Mouse (Mus musculus) intestine, embryonic 15.5 days (tissue): ENCODE measurements around the gene Uck1. TPM values are rescaled to one million over a fixed set of nuclear protein-coding genes. Genes with fewer than 3 reads are reported as not detected.

ENCODE experiments used
- ATAC-seq: fragments of 200-750 bp; cut with Nextera tagmentation; 2 replicates; pipeline ENCODE4 v1.8.0; 2017; ENCODE audit warnings: moderate TSS enrichment, moderate library complexity
- H3K27ac ChIP-seq: fragments of 300-500 bp; sonication (generic); 2 replicates; pipeline ENCODE4 v1.5.1; 2015; ENCODE audit warnings: mild to moderate bottlenecking, inconsistent platforms
- H3K27me3 ChIP-seq: fragments of 300-500 bp; sonication (generic); replicated peaks from 2 replicates; pipeline ENCODE4 v1.6.1; 2015; ENCODE audit warnings: inconsistent platforms
- H3K36me3 ChIP-seq: fragments of 300-500 bp; sonication (generic); 2 replicates; pipeline ENCODE4 v1.6.1; 2015; ENCODE audit warnings: inconsistent platforms
- H3K4me1 ChIP-seq: fragments of 300-500 bp; sonication (generic); replicated peaks from 2 replicates; pipeline ENCODE4 v1.6.1; 2015; ENCODE audit warnings: inconsistent platforms
- H3K4me2 ChIP-seq: fragments of 300-500 bp; sonication (generic); replicated peaks from 2 replicates; pipeline ENCODE4 v1.6.1; 2015; ENCODE audit warnings: mild to moderate bottlenecking, inconsistent platforms
- H3K4me3 ChIP-seq: fragments of 300-500 bp; sonication (generic); replicated peaks from 2 replicates; pipeline ENCODE4 v1.5.1; 2015; ENCODE audit warnings: inconsistent platforms
- H3K9ac ChIP-seq: fragments of 300-500 bp; sonication (generic); 2 replicates; pipeline ENCODE4 v1.6.1; 2015; ENCODE audit warnings: inconsistent platforms
- H3K9me3 ChIP-seq: fragments of 300-500 bp; sonication (generic); 2 replicates; pipeline ENCODE4 v1.6.1; 2016; ENCODE audit warnings: inconsistent platforms
- WGBS: fragments of 180-500 bp; shearing (Covaris S2); methylation state at CpG from one replicate; pipeline ENCODE4 v1.1.7; 2015; 5-methylcytosine and 5-hydroxymethylcytosine counted together
- polyA plus RNA-seq: library from polyadenylated mRNA; unstranded; fragments of >200 nt; fragmentation: Nextera tagmentation; extraction: Ambion mirVana; gene quantifications from 2 replicates; pipeline ENCODE4 v1.2.1, GENCODE M21; 2015

Gene Uck1
- polyA plus RNA-seq, 1 experiment from 2014 or later: 64.7 TPM

DNA sequence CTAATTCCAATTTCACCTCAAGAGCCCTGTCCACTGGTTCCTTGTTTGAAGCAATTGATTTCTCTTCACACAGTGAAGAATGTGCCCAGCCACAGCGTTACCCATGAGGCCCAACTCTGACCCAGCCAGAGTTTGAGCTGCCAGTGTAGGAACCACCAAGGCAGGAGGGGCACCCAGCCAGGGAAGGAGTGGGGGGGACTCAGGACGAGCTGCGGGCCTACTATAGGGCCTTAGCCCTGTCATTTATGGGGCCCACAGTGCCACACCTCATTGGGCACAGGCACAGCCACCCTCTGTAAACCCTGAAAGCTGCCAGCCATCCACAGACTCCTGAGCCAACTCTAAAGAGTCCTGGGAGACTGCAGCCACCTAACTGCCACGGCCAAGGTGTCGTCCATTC lies 5.4 kb downstream of the Uck1 start:
- Histone ChIP-seq H3K4me3 (no peak overlapping the region), H3K4me1 (peaks cover 11% of the 10 kb centered on the region), H3K27ac (no peak overlapping the region), H3K9me3 (no peaks in the 10 kb centered on the region), H3K9ac (no peak overlapping the region), H3K36me3 (peaks cover 48% of the 10 kb centered on the region), H3K4me2 (no peak overlapping the region), H3K27me3 (no peaks in the 10 kb centered on the region)
- WGBS: 68% methylated on average over 5 of the region's 5 CpGs
- no peak for ATAC-seq

DNA sequence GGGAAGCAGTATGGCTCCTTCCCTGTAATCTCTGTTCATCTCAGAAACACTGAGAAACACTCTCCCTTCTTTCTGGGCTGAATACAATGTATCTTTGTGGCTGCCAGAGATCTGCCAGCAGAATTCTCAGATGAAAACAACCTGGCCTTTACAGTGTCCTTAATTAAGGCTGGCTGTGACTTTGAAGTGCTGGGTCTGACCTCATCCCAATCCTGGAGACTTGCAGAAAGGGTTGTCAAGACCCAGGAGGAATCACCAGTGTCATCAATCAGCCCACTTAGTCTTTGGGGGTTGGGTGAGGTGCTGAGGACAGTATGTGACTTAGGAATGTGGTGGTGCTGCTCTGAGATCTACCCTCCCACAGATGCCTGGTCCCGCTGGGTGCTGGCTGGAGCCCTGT lies 6.6 kb downstream of the Uck1 start:
- ATAC-seq: no peak
- no peaks in the 10 kb centered on the region for H3K9me3 ChIP-seq
- no peaks in the 10 kb centered on the region for H3K27me3 ChIP-seq
- H3K4me1 ChIP-seq: peaks cover under 1% of the 10 kb centered on the region; the same call in 1 of the 2 replicates
- 65% methylated on average over 1 of the region's 1 CpGs for WGBS
- H3K36me3 ChIP-seq: peaks cover 48% of the 10 kb centered on the region
- H3K27ac ChIP-seq: no peak overlapping the region
- no peak overlapping the region for H3K4me3 ChIP-seq
- H3K9ac ChIP-seq: no peak overlapping the region
- H3K4me2 ChIP-seq: no peak overlapping the region

DNA sequence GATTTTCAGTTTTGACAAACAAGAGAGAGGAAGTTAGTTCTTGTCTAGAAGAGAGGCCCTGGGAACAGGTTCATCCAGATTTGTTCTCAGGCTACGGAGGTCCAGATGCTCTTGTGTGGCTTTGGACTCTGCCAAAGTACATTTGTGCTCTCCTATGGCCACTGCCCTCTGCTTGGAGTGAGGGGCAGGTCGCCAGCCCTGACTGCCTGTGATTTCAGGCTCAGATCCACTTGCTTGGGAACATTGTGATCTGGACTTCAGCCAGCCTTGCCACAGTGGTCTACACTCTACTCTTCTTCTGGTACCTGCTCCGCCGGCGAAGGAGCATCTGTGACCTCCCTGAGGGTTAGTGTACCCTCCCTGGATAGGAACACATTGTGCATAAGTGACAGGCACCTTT lies 7.3 kb downstream of the Uck1 start:
- H3K4me1 ChIP-seq: no peaks in the 10 kb centered on the region
- WGBS: 87% methylated on average over 5 of the region's 5 CpGs
- no peak overlapping the region for H3K27ac ChIP-seq
- no peak overlapping the region for H3K4me2 ChIP-seq
- no peak for ATAC-seq
- H3K9ac ChIP-seq: no peak overlapping the region
- H3K4me3 ChIP-seq: no peak overlapping the region
- H3K9me3 ChIP-seq: no peaks in the 10 kb centered on the region
- H3K36me3 ChIP-seq: peaks cover 44% of the 10 kb centered on the region
- H3K27me3 ChIP-seq: no peaks in the 10 kb centered on the region

DNA sequence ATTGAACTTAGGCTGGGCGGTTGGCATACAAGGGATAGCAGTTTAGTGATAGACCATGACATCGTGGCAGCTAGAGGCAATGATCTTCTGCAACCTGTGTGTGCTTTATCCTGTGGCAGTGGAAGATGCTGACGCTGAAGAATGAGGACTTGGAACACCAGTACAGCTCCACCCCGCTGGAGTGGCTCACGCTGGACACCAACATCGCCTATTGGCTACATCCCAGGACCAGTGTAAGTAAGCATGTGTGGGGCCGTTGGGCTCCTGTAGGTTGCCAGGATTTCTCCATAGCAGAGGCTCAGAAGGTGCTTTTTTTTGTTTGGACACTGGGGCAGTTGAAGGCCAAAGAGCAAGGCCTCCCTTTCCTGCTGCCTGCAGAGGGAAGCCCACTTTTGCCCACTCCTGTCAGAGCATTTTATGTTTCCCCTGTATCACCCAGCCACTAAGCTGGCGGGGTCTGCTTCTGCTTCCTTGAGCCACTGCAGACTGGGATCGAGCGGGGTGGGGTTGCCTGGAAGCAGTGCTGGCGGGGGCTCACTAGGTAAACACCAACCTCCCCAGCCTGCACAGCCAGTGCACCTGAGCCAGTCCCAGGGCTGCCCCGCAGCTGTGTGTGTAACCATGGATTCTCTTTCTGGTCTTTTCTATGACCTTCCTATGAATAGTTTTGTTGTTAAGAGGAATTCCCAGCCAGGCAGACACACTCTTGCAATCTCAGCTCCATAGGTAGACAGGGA lies 8.0 kb downstream of the Uck1 start:
- Histone ChIP-seq H3K9ac (no peak overlapping the region), H3K27ac (no peak overlapping the region), H3K4me1 (no peaks in the 10 kb centered on the region), H3K36me3 (peaks cover 41% of the 10 kb centered on the region), H3K4me2 (no peak overlapping the region), H3K4me3 (no peak overlapping the region), H3K27me3 (no peaks in the 10 kb centered on the region), H3K9me3 (no peaks in the 10 kb centered on the region)
- WGBS: 75% methylated on average over 12 of the region's 12 CpGs
- ATAC-seq: no peak

DNA sequence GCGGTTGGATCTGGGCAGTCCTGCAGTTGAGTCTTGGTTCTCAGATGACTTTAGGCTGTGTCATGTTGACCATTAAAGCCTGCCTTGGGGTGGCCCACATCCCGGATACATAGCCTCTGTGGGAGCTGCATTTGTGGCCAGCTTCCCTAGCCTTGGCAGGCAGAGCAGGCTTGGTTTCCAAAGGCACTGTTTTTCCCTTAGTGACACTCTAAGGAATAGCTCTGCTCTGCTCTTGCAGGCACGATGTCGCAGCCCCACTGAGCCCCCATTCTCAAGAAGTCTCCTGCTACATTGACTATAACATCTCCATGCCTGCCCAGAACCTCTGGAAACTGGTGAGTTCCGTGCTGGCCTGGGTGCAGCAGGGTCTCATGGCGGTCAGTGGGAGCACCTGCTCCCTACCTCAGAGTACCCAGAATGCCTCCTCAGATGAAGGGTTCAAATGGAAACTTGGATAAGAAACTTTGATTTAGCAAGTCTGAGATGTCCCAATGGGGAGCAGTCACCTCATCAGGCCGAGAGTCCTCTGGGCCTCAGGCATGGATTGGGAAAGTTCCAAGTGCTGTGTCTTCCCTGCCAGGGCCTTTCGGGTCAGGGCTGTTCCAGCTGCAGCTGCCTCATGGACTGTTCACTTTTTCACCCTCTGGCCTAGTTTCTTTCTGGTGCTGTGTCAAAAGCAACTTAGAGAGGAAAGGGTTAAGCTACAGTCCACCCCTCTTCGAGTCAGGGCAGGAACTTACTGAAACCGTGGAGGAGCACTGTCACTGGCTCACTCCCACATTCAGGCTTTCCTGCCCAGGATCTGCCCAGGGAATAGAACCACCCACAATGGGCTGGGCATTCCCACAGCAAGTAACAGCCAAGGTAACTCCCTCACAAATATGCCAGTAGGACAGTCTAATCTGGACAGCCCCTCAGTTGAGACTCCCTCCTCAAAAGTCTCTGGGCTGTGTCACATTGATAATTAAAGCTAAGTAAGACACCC lies 11.3 kb downstream of the Uck1 start:
- no peak for ATAC-seq
- Histone ChIP-seq H3K9me3 (no peaks in the 10 kb centered on the region), H3K27me3 (no peaks in the 10 kb centered on the region), H3K4me1 (no peaks in the 10 kb centered on the region), H3K4me3 (no peak overlapping the region), H3K36me3 (peaks cover 43% of the 10 kb centered on the region), H3K27ac (no peak overlapping the region), H3K9ac (no peak overlapping the region), H3K4me2 (no peak overlapping the region)
- WGBS: 78% methylated on average over 10 of the region's 10 CpGs

DNA sequence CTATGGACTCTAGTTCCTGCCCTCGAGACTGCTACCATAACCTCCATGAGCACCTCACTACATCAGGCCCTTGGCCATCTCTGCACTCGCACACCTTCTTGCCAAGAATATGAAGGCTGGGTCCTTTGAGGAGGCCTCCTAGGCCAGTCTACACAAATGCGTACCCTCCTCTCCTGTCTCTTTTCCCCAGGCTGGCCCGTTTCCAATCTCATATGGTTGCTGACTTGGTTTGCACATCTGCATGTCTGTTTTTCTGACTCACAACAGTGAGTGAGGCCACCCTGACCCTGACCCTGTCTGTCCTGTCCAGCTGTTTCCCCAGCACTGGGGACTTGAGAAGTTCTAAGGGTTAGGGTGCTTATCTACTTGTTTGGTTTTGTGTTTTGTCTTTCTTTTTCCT lies 13.2 kb downstream of the Uck1 start:
- H3K27ac ChIP-seq: no peak overlapping the region
- H3K4me2 ChIP-seq: no peak overlapping the region
- ATAC-seq: no peak
- H3K4me3 ChIP-seq: no peak overlapping the region
- no peaks in the 10 kb centered on the region for H3K27me3 ChIP-seq
- 75% methylated on average over 4 of the region's 4 CpGs for WGBS
- no peak overlapping the region for H3K9ac ChIP-seq
- H3K36me3 ChIP-seq: peaks cover 38% of the 10 kb centered on the region
- no peaks in the 10 kb centered on the region for H3K9me3 ChIP-seq
- H3K4me1 ChIP-seq: no peaks in the 10 kb centered on the region

DNA sequence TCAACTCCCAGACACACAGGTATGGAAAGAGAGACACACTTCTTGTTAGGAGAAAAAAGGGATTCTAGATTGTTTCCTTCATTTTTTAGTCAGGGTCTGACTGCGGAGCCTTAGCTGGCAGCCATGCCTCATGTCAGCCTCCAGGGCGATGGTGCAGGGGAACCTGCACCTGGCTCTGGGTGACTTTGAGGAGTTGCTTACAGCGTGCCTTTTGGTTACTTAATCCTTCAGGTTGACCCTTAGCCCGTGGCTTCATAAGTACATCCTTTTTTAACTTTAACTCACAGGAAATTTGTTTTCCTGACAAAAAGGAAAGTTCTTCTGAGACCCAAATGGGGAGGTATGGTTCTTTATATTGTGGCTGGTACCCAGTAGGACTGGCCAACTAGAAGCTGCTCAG lies 17.0 kb downstream of the Uck1 start:
- Histone ChIP-seq H3K27me3 (no peaks in the 10 kb centered on the region), H3K4me2 (no peak overlapping the region), H3K36me3 (peaks cover 23% of the 10 kb centered on the region), H3K9ac (no peak overlapping the region), H3K4me3 (no peak overlapping the region), H3K4me1 (no peaks in the 10 kb centered on the region), H3K9me3 (no peaks in the 10 kb centered on the region), H3K27ac (no peak overlapping the region)
- ATAC-seq: no peak
- 88% methylated on average over 4 of the region's 4 CpGs for WGBS

DNA sequence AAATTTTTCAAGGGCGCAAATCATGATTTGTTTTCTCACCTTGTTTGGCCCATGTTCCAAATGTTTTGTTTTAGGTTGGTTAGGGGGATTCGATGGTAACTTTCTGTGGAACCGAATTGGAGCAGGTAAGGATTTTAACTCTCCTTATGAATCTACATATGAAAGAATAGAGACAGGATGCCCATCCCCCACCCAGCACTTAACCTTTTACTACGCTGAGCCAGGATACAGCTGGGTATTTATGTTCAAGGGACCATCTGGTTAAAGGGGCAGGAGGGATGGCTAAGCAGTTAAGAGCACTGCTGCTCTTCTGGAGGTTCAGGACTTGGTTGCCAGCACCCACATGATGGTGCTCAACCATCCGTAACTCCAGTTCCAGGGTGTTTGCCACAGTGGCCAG lies 19.4 kb downstream of the Uck1 start:
- Histone ChIP-seq H3K27ac (no peak overlapping the region), H3K27me3 (no peaks in the 10 kb centered on the region), H3K4me2 (no peak overlapping the region), H3K9me3 (no peaks in the 10 kb centered on the region), H3K36me3 (peaks cover 9% of the 10 kb centered on the region; the same call in 1 of the 2 replicates), H3K9ac (no peak overlapping the region), H3K4me3 (no peak overlapping the region), H3K4me1 (peaks cover 2% of the 10 kb centered on the region; the same call in 1 of the 2 replicates)
- 83% methylated on average over 5 of the region's 5 CpGs for WGBS
- no peak for ATAC-seq

DNA sequence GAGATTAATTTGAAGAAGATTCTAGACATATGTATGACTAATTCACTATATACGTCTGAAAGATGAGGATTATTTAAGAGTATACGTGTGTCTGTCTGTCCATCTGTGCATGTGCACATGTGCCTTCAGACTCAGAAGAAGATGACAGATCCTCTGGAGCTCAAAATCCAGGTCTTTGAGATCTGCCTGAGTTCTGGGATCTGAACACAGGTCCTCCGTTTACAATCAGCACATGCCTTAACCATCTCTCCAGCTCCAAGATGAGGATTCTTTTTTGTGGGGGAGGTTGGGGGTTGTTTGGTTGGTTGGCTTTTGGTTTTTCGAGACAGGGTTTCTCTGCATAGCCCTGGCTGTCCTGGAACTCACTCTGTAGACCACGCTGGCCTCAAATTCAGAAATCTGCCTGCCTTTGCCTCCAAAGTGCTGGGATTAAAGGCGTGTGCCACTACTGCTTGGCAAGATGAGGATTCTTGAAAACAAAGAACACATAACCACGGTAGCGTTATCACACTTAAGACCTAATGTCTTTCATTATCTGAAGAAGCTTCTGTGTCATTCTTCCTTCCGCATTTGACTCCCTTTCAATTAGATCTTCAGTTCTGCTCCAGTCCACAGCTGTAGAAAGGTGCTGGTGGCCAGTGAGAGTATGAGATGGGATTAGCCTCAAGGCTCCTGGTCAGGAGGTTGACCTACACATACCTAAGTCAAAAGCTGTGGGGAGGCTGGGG lies 21.1 kb downstream of the Uck1 start:
- WGBS: 94% methylated on average over 9 of the region's 9 CpGs
- Histone ChIP-seq H3K9me3 (no peaks in the 10 kb centered on the region), H3K4me2 (no peak overlapping the region), H3K36me3 (peaks cover under 1% of the 10 kb centered on the region), H3K4me3 (no peak overlapping the region), H3K4me1 (peaks cover 15% of the 10 kb centered on the region), H3K9ac (no peak overlapping the region), H3K27me3 (no peaks in the 10 kb centered on the region), H3K27ac (no peak overlapping the region)
- ATAC-seq: no peak

DNA sequence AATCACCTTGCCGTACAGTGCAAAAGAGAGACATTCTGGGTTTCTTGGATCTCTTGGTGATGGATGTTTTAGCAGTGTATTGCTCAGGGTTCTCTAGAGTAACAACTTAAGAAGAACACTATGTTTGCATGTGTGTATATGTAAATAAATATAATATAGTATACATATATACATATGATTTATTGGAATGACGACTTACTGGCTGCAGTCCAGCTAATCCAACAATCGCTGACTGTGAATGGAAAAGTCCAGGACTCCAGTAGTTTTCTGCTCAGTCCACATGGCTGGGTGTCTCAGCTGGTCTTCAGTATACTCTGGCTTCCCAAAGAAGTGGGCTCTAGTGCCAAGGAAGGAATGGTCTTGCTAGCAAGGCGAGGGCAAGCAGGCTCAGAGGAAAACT lies 22.4 kb downstream of the Uck1 start:
- H3K4me3 ChIP-seq: peak overlapping the region; percentile 66
- peaks cover 9% of the 10 kb centered on the region for H3K36me3 ChIP-seq
- H3K4me2 ChIP-seq: peak overlapping the region; percentile 69
- peak overlapping the region; percentile 84; the same call in 1 of the 2 replicates for H3K27ac ChIP-seq
- H3K4me1 ChIP-seq: peaks cover 15% of the 10 kb centered on the region
- no peaks in the 10 kb centered on the region for H3K27me3 ChIP-seq
- 32% methylated on average over 4 of the region's 4 CpGs for WGBS
- no peaks in the 10 kb centered on the region for H3K9me3 ChIP-seq
- ATAC-seq: no peak
- peak overlapping the region; percentile 71 for H3K9ac ChIP-seq

DNA sequence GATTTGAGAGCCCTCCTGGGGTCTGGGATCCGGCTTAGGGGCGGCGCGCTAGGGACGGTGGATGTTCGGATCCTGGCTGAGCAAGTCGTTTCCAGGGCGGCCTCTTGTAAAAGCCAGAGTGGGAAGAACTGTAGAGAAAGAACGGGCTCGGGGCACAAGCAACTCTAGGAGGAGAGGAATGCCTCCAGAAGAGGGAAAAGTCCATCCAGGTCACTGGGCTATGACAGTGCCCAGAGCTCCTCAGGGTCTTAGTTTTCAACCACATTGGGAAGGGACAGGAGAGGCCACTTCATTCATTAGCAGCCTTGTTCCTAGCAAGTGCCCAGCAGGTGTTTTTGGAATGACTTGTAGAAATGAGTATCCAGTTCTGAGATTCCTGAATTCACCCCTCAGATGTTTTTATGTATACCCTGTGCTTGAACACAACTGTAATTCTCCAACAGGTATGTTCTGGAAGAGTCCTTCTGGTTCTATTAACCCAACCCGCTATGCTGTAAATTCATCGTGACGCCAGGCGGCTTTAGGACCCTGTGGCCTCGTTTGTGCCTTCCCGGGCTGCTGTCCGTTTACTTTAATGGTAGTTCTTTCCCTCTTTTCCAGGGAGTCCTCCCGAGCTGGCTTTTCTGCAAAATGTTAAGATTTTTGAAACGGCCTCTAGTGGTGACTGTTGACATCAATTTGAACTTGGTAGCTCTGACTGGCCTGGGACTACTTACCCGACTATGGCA lies 23.0 kb downstream of the Uck1 start:
- under 1% methylated on average over 20 of the region's 20 CpGs for WGBS
- no peaks in the 10 kb centered on the region for H3K9me3 ChIP-seq
- ATAC-seq: peak; percentile 67
- peak overlapping the region; percentile 69 for H3K4me2 ChIP-seq
- peaks cover 15% of the 10 kb centered on the region for H3K4me1 ChIP-seq
- H3K9ac ChIP-seq: peak overlapping the region; percentile 71
- no peaks in the 10 kb centered on the region for H3K27me3 ChIP-seq
- H3K36me3 ChIP-seq: peaks cover 15% of the 10 kb centered on the region
- H3K27ac ChIP-seq: peak overlapping the region; percentile 84
- H3K4me3 ChIP-seq: peak overlapping the region; percentile 66
